Mouse (Mus musculus): ENCODE measurements around the gene Arhgap10. TPM values are rescaled to one million over a fixed set of nuclear protein-coding genes. Genes with fewer than 3 reads are reported as not detected.

The Arhgap10 gene
- polyA plus RNA-seq, 1 experiment = 88.6 TPM

GRCm38 (mm10) chr8:77518201-77519115 is 705 bp upstream of the Arhgap10 start:
- no peaks in the 10 kb centered on the region for H3K9me3 ChIP-seq
- TF ChIP-seq FLI1 (IDR thresholded peaks at IDR 0.05; ENCODE audit: low read length) (no peak), GATA1 (IDR thresholded peaks at IDR 0.05; ENCODE audit: borderline replicate concordance, low read length) (no peak)
- peaks cover 77% of the 10 kb centered on the region for H3K4me1 ChIP-seq
- H3K36me3 ChIP-seq (replicated peaks; ENCODE audit: low read length) = peaks cover 42% of the 10 kb centered on the region
- H3K27me3 ChIP-seq (replicated peaks) = no peaks in the 10 kb centered on the region
- H3K4me3 ChIP-seq (replicated peaks) = peak overlapping the region; percentile 91

- peaks cover 40% of the 10 kb centered on the region for H3K36me3 ChIP-seq (replicated peaks; ENCODE audit: low read length)
- TF ChIP-seq GATA1 (IDR thresholded peaks at IDR 0.05; ENCODE audit: borderline replicate concordance, low read length) (no peak), FLI1 (IDR thresholded peaks at IDR 0.05; ENCODE audit: low read length) (no peak)
- H3K9me3 ChIP-seq = no peaks in the 10 kb centered on the region
- H3K4me1 ChIP-seq = peaks cover 78% of the 10 kb centered on the region
- peak overlapping the region; percentile 91 for H3K4me3 ChIP-seq (replicated peaks)
- no peaks in the 10 kb centered on the region for H3K27me3 ChIP-seq (replicated peaks)
Measured at GRCm38 (mm10) chr8:77516845-77517244, 908 bp downstream of the Arhgap10 start.

- Histone ChIP-seq H3K27me3 (replicated peaks) (no peaks in the 10 kb centered on the region), H3K9me3 (no peaks in the 10 kb centered on the region), H3K36me3 (replicated peaks; ENCODE audit: low read length) (peaks cover 36% of the 10 kb centered on the region), H3K4me1 (peaks cover 79% of the 10 kb centered on the region), H3K4me3 (replicated peaks) (peak overlapping the region; percentile 91)
- TF ChIP-seq FLI1 (IDR thresholded peaks at IDR 0.05; ENCODE audit: low read length) (no peak), GATA1 (IDR thresholded peaks at IDR 0.05; ENCODE audit: borderline replicate concordance, low read length) (no peak)
Measured at GRCm38 (mm10) chr8:77515786-77516185, 2.0 kb downstream of the Arhgap10 start.

GRCm38 (mm10) chr8:77515201-77515600 is 2.6 kb downstream of the Arhgap10 start:
- TF ChIP-seq FLI1 (IDR thresholded peaks at IDR 0.05; ENCODE audit: low read length) = no peak
- TF ChIP-seq GATA1 (IDR thresholded peaks at IDR 0.05; ENCODE audit: borderline replicate concordance, low read length) = no peak
- H3K27me3 ChIP-seq (replicated peaks) = no peaks in the 10 kb centered on the region
- H3K9me3 ChIP-seq = no peaks in the 10 kb centered on the region
- H3K4me1 ChIP-seq = peaks cover 80% of the 10 kb centered on the region
- peaks cover 38% of the 10 kb centered on the region for H3K36me3 ChIP-seq (replicated peaks; ENCODE audit: low read length)
- peak overlapping the region; percentile 91 for H3K4me3 ChIP-seq (replicated peaks)

DNA sequence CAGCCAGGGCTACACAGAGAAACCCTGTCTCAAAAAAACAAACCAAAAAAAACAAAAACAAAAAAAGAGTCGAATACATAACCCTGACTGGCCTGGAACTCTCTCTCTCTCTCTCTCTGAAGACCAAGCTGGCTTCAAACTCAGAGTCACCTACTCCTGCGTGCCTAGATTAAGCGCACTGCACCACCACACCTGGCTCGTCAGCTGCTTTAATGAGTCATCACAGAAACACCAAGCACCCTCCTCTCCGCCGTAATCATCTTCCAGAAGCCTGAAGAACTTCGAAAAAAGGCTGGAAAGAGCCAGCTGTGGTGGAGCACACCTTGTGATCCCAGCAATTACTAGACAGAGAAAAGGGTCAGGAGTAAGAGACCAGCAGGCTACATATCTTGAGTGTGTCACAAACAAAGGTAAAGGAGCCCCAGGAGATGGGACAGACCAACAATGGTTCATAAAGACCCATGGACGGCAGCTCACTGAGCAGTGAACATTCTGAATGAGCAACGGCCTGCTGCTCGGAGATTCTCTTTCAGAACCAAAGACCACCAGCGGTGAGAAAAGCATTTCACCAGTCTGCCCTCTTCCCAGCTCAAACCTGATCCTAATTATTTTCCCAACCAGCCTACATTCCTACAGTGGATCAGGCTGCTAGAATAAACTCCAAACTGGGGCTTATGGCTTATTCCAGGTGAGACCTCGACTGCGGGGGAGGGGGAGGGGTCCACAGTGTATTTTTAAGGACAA is 5.8 kb downstream of the Arhgap10 start:
- H3K27me3 ChIP-seq (replicated peaks) = no peaks in the 10 kb centered on the region
- H3K4me1 ChIP-seq = peaks cover 92% of the 10 kb centered on the region
- no peaks in the 10 kb centered on the region for H3K9me3 ChIP-seq
- peaks cover 44% of the 10 kb centered on the region for H3K36me3 ChIP-seq (replicated peaks; ENCODE audit: low read length)
- TF ChIP-seq FLI1 (IDR thresholded peaks at IDR 0.05; ENCODE audit: low read length) (no peak), GATA1 (IDR thresholded peaks at IDR 0.05; ENCODE audit: borderline replicate concordance, low read length) (no peak)
- no peak overlapping the region for H3K4me3 ChIP-seq (replicated peaks)

DNA sequence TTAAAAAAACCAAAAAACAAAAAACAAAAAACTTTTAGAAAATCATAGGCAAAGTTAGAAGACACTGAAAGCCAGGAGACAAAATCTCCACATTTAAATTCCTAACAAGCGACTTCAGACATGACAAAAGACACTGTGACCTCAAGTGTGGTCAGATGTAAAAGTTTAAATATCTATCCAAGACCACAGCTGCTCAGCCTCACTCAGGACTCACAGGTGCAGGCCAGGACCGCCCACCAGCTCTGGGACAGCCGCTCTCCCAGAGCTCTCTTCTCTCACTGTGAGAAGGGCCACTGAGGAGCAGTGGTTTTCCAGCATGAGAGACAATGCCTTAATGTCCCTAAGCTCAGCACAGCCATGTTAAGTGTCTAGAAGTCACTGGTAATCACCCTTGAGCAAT is 7.3 kb downstream of the Arhgap10 start:
- Histone ChIP-seq H3K27me3 (replicated peaks) (no peaks in the 10 kb centered on the region), H3K4me1 (peaks cover 92% of the 10 kb centered on the region), H3K36me3 (replicated peaks; ENCODE audit: low read length) (peaks cover 57% of the 10 kb centered on the region), H3K4me3 (replicated peaks) (peak overlapping the region; percentile 54), H3K9me3 (no peaks in the 10 kb centered on the region)
- TF ChIP-seq GATA1 (IDR thresholded peaks at IDR 0.05; ENCODE audit: borderline replicate concordance, low read length) (no peak), FLI1 (IDR thresholded peaks at IDR 0.05; ENCODE audit: low read length) (no peak)

DNA sequence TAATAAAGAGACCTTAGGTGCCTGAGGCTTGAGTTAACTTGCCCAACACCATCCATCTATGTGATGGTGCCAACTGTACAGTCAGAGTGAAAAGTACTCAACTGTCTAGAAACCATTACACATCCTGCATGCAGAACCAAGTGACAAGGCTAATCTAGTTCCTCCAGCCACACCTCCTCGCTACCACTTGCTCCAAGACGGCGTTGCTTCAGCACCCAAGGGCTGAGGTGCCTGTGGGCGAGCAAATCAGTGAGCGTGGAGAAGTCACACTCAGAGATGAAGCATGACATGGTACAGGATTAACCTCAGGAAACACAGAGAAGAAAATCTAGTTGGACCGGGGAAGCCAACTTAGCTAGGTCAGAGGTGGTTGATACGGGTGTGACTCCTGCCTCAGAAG is 8.7 kb downstream of the Arhgap10 start:
- Histone ChIP-seq H3K9me3 (no peaks in the 10 kb centered on the region), H3K27me3 (replicated peaks) (no peaks in the 10 kb centered on the region), H3K4me3 (replicated peaks) (peak overlapping the region; percentile 66), H3K36me3 (replicated peaks; ENCODE audit: low read length) (peaks cover 54% of the 10 kb centered on the region), H3K4me1 (peaks cover 89% of the 10 kb centered on the region)
- no peak for TF ChIP-seq FLI1 (IDR thresholded peaks at IDR 0.05; ENCODE audit: low read length)
- TF ChIP-seq GATA1 (IDR thresholded peaks at IDR 0.05; ENCODE audit: borderline replicate concordance, low read length) = no peak

DNA sequence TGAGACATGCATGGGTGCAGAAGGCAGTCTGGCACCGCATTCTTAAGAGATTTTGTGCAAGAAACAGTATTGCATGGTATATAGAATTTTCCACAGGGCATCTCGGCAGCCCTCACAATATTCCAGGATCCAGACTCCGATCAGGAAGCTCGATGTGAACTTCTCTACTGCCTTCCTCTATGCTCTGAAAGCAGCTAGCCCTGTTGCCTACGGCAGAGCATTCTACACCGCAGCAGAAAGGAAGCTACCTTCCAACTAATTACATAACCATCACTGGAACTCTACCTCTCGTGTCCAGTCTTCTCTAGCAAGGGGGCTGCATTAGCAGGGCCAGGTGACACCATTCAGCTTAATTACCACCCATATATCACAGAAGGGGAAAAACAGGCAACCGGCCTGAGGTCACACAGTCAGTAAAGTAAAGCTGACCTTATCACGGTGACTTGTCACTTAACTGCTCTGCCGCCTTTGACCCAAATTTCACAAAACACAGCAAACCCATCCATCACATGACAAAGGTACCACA is 10.2 kb downstream of the Arhgap10 start:
- H3K4me1 ChIP-seq = peaks cover 86% of the 10 kb centered on the region
- H3K9me3 ChIP-seq = no peaks in the 10 kb centered on the region
- TF ChIP-seq GATA1 (IDR thresholded peaks at IDR 0.05; ENCODE audit: borderline replicate concordance, low read length) = no peak
- no peak for TF ChIP-seq FLI1 (IDR thresholded peaks at IDR 0.05; ENCODE audit: low read length)
- peaks cover 50% of the 10 kb centered on the region for H3K36me3 ChIP-seq (replicated peaks; ENCODE audit: low read length)
- no peak overlapping the region for H3K4me3 ChIP-seq (replicated peaks)
- H3K27me3 ChIP-seq (replicated peaks) = no peaks in the 10 kb centered on the region

DNA sequence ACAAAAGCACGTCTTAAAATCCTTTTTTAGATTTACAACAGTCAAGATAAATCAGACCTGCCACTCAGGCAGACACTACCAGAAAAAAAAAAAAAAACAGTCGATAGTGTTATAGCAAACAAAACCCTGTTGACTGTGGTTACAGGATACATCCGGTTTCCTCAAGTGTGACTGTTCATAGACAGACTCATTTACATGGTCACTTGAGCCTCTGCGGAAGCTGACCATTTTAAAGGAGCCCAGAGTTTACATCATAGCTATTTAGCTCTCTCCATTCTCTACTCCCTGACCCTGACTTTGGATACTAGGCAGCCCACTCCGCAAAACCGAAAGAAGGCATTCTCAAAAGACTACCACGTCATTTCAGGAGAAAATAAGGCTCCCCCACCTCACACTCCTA is 11.2 kb downstream of the Arhgap10 start:
- no peak overlapping the region for H3K4me3 ChIP-seq (replicated peaks)
- TF ChIP-seq GATA1 (IDR thresholded peaks at IDR 0.05; ENCODE audit: borderline replicate concordance, low read length) (no peak), FLI1 (IDR thresholded peaks at IDR 0.05; ENCODE audit: low read length) (no peak)
- H3K9me3 ChIP-seq = no peaks in the 10 kb centered on the region
- peaks cover 55% of the 10 kb centered on the region for H3K36me3 ChIP-seq (replicated peaks; ENCODE audit: low read length)
- peaks cover 88% of the 10 kb centered on the region for H3K4me1 ChIP-seq
- no peaks in the 10 kb centered on the region for H3K27me3 ChIP-seq (replicated peaks)

Data from megakaryocyte, embryonic 14.5 days (primary cell).